Mouse (Mus musculus) adrenal gland, postnatal 10 days (tissue): Measurements from ENCODE around the gene Tjp3. TPM values are rescaled to one million over a fixed set of nuclear protein-coding genes. Genes with fewer than 3 reads are reported as not detected.

Source experiments
- DNase-seq: peaks from one replicate; pipeline ENCODE4 v3.0.0; 2021; ENCODE audit warnings: mixed read lengths
- long read RNA-seq, 2 experiments: library from polyadenylated mRNA; stranded (forward); transcript quantifications; one replicate each; pipeline ENCODE4 v2.0.0; 2021
- total RNA-seq, 2 experiments: library from RNA; stranded (reverse); gene quantifications; 2 replicates each; pipeline ENCODE4 v1.2.3; 2021

Gene Tjp3
- total RNA-seq: 1 to 10 TPM; 1.9 to 3.0 TPM
- long read RNA-seq, experiment 1, partial matches to known transcripts: 2 of 5 reads
- long read RNA-seq, experiment 1, other reads (novel, unspliced or antisense): 2 of 5 reads
- long read RNA-seq, experiment 2, partial matches to known transcripts: 1 of 4 reads
- long read RNA-seq, experiment 2, other reads (novel, unspliced or antisense): 3 of 4 reads

- DNase-seq: no peak
These were observed at the start of gene Tjp3 for GRCm38 (mm10) chr10:81291511-81292104. Gene Tjp3, minus strand, starts transcription at chr10:81291581.

- no peak for DNase-seq
These were observed 49.4 kb upstream of the Tjp3 start for GRCm38 (mm10) chr10:81340551-81341332.

- no peak for DNase-seq
These were observed 45.2 kb upstream of the Tjp3 start for GRCm38 (mm10) chr10:81336558-81336957.

GRCm38 (mm10) chr10:81335393-81336340, 44.3 kb upstream of the Tjp3 start:
- DNase-seq: no peak

GRCm38 (mm10) chr10:81334324-81334723, 42.9 kb upstream of the Tjp3 start:
- DNase-seq: no peak

GRCm38 (mm10) chr10:81332277-81332676, 40.9 kb upstream of the Tjp3 start:
- no peak for DNase-seq

DNA sequence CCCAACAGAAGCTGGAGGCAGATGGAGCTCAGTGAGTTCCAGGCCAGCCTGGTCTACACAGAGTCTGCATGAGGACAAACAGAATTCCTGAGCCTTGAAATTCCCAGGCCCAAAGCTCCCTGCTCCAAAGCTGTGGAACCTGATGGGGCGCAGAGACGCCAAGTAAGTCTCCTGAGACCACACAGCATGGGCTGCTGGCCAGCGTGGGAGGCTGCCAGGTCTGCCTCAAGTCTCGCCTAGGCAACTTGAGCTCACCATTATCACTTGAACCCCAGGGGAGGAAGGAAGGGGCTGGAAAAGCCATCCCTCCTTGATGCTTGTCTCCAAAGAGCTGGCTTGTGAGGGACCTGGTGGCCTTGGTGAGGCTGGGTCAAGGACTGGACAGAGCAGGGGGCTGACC, 38.6 kb upstream of the Tjp3 start:
- peak; percentile 58 for DNase-seq

DNA sequence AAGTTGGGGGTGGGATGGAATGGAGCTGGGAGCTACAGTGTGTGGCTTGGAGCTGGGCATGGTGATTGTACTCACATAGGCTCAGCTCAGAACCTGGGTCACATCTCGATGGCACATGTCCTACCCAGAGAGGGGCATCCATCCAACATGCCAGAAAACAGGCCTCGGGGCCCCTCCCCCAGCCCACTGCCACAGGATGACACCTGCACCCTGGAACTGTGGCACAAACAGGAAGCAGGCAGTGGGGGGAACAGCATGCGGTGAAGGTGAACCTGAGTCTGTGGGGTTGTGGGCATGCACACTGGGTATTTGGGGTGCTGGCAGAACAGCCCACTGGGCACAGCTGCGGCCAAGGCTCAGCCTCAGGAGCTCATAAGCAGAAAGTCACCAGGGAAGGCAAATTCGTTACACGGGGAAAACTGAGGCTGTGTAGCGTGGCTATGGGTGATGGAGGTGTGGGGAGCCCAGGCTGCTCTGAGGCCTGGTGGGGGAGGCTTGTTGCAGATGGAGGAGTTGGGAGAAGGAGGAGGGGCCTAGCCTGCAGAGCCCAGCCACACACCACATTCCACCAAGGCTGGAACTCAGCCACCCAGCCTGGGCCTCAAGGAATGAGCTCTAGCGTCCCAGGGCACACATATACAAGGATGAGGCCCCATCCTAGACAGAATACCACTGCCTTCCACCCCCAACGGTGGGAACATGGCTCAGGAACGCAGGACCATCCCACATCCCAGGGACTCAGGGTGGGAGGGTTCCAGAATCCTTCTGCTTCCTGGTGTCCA, 38.0 kb upstream of the Tjp3 start:
- DNase-seq: no peak

- DNase-seq: peak; percentile 89
These were observed 37.0 kb upstream of the Tjp3 start, which contains the start of gene Tbxa2r for GRCm38 (mm10) chr10:81328386-81328785. Gene Tbxa2r, plus strand, starts transcription at chr10:81328731.

GRCm38 (mm10) chr10:81327959-81328358, 36.6 kb upstream of the Tjp3 start:
- no peak for DNase-seq

- peak; percentile 53 for DNase-seq
These were observed 35.5 kb upstream of the Tjp3 start for GRCm38 (mm10) chr10:81326858-81327257.

GRCm38 (mm10) chr10:81325781-81326180, 34.4 kb upstream of the Tjp3 start:
- no peak for DNase-seq

DNA sequence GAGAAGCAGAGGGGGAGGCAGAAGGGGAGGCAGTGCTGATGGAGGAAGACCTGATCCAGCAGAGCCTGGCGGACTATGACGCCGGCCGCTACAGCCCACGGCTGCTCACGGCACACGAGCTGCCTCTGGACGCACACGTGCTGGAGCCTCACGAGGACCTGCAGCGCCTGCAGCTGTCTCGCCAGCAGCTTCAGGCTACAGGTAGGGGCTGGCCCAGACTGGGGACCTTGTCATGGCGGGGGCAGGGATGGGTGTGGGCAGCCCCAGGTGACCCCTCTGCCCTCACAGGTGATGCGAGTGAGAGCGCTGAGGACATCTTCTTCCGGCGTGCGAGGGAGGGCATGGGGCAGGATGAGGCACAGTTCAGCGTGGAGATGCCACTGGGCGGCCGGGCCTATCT, 33.8 kb upstream of the Tjp3 start:
- DNase-seq: no peak

- no peak for DNase-seq
These were observed 32.6 kb upstream of the Tjp3 start for GRCm38 (mm10) chr10:81323791-81324530.

DNA sequence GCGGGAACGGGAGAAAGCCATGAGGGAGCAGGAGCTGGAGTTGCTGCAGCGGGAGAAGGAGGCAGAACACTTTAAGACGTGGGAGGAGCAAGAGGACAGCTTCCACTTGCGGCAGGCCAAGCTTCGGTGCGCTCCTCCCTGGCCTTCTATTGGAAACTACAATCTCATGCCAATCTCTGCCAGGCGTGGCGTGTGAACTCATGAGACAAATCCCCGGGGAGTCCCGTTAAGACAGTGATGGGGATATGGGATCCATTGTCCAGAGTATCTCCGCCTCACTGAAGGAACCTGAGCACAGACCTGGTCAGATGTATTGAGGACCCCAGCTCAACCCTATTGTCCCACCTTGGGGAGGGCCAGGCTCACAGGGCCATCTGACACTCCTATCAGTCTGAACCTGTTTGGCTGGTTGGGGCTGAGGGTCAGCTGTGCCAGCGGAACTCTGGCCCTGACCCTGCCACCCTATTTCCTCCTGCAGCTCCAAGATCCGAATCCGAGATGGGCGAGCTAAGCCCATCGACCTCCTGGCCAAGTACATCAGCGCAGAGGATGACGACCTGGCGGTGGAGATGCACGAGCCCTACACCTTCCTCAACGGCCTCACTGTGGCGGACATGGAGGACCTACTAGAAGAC, 31.9 kb upstream of the Tjp3 start:
- no peak for DNase-seq

- no peak for DNase-seq
These were observed 31.1 kb upstream of the Tjp3 start for GRCm38 (mm10) chr10:81322444-81322843.

- no peak for DNase-seq
These were observed 30.1 kb upstream of the Tjp3 start for GRCm38 (mm10) chr10:81321436-81321835.

- peak; percentile 99 for DNase-seq
These were observed 29.4 kb upstream of the Tjp3 start, which contains the start of gene Cactin for GRCm38 (mm10) chr10:81320550-81321347. Gene Cactin, plus strand, starts transcription at chr10:81321103.
